Mouse (Mus musculus) neural tube, embryonic 11.5 days (tissue): Measurements from ENCODE around the gene Tpgs1. TPM values are rescaled to one million over a fixed set of nuclear protein-coding genes. Genes with fewer than 3 reads are reported as not detected.

Source experiments
- ATAC-seq: fragments of 200-750 bp; cut with Nextera tagmentation; 2 replicates; pipeline ENCODE4 v1.8.0; 2017; ENCODE audit warnings: moderate number of reproducible peaks, mild to moderate bottlenecking, moderate TSS enrichment, moderate library complexity; ENCODE audit not compliant: insufficient read depth, low FRiP score, low TSS enrichment
- DNase-seq: peaks from one replicate; pipeline ENCODE4 v3.0.0-alpha.2; 2015; ENCODE audit warnings: low spot score
- H3K27ac ChIP-seq: fragments of 300-500 bp; sonication (generic); 2 replicates; pipeline ENCODE4 v1.5.1; 2014; ENCODE audit warnings: low read depth, mild to moderate bottlenecking, low read length
- H3K27me3 ChIP-seq: fragments of 300-500 bp; sonication (generic); 2 replicates; pipeline ENCODE4 v1.6.1; 2014; ENCODE audit warnings: mild to moderate bottlenecking, low read length, mixed read lengths; ENCODE audit not compliant: control insufficient read depth, insufficient read depth
- H3K36me3 ChIP-seq: fragments of 300-500 bp; sonication (generic); 2 replicates; pipeline ENCODE4 v1.6.1; 2014; ENCODE audit warnings: mild to moderate bottlenecking, low read length, moderate library complexity, mixed read lengths; ENCODE audit not compliant: control insufficient read depth, insufficient read depth
- H3K4me1 ChIP-seq: fragments of 300-500 bp; sonication (generic); 2 replicates; pipeline ENCODE4 v1.6.1; 2014; ENCODE audit warnings: low read length, mixed read lengths; ENCODE audit not compliant: control insufficient read depth, insufficient read depth
- H3K4me2 ChIP-seq: fragments of 300-500 bp; sonication (generic); 2 replicates; pipeline ENCODE4 v1.6.1; 2014; ENCODE audit warnings: low read depth, mild to moderate bottlenecking, moderate library complexity
- H3K4me3 ChIP-seq: fragments of 300-500 bp; sonication (generic); 2 replicates; pipeline ENCODE4 v1.5.1; 2014; ENCODE audit warnings: low read depth, low read length
- H3K9ac ChIP-seq: fragments of 300-500 bp; sonication (generic); 2 replicates; pipeline ENCODE4 v1.6.1; 2014; ENCODE audit warnings: mild to moderate bottlenecking, low read length
- H3K9me3 ChIP-seq: fragments of 300-500 bp; sonication (generic); 2 replicates; pipeline ENCODE4 v1.6.1; 2016; ENCODE audit warnings: low read length; ENCODE audit not compliant: control insufficient read depth
- whole genome bisulfite sequencing: fragments of 180-500 bp; shearing (Covaris S2); extraction: QIAGEN DNeasy Blood & Tissue Kit; methylation state at CpG from one replicate; pipeline ENCODE4 v1.1.7; 2014; 5-methylcytosine and 5-hydroxymethylcytosine counted together
- polyA plus RNA-seq: library from polyadenylated mRNA; unstranded; fragments of >200 nt; fragmentation: Nextera tagmentation; extraction: Ambion mirVana; gene quantifications from 2 replicates; pipeline ENCODE4 v1.2.1, GENCODE M21; 2014

The Tpgs1 gene
- polyA plus RNA-seq, 1 experiment from 2014 or later = 71.2 TPM

DNA sequence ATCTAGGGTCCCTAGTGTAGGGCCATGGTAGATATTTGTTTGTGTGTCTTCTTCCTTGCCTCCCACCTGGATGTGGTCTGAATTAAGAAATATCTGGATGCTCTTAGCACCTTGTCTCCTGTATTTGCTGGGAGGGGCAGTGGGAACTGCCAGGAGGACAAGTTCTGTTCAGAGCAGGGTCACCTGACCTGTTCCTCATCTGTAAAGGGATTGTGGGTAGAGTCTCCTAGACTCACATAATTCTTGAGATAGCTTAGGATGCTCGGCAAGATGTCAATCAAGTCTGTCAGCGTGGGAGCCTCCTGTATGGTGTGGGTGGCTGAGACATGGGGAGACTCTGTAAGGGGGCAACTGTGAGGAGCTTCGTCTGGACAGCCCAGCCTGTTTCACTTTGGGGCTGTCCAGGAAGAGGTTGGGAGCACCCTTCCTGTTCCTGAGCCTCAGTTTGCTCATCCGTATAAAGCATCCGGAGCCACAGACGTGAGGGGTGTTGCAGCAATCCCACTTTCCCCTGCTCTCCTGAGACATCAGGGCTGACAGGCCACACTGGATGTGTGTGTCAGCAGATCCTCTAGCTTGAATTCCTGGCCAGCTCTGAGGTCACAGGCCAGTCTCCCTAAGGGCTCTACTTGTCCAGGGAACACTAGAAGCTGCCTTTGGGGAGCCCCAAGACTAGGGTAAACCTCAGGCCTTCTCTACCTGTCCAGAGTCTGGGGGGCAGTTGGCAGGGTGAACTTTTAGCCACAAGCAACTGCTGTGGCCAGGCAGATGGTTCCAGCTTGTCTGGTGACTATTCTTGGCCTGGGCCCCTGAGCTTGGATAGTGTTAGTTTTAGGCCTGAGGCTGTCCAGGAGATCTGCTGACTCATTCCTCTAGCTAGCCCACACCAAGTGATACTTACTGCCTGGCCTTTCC lies 14.8 kb downstream of the Tpgs1 start:
- peak overlapping the region; percentile 92; the same call in 1 of the 2 replicates for H3K4me3 ChIP-seq
- DNase-seq (no peak), ATAC-seq (no peak)
- H3K36me3 ChIP-seq = peaks cover 23% of the 10 kb centered on the region
- H3K27me3 ChIP-seq = no peaks in the 10 kb centered on the region
- no peak overlapping the region for H3K27ac ChIP-seq
- 90% methylated on average over 6 of the region's 6 CpGs for WGBS
- no peak overlapping the region; the same call in 1 of the 2 replicates for H3K9ac ChIP-seq
- peak overlapping the region; percentile 83; the same call in 1 of the 2 replicates for H3K4me2 ChIP-seq
- no peaks in the 10 kb centered on the region for H3K9me3 ChIP-seq
- peaks cover 17% of the 10 kb centered on the region for H3K4me1 ChIP-seq

DNA sequence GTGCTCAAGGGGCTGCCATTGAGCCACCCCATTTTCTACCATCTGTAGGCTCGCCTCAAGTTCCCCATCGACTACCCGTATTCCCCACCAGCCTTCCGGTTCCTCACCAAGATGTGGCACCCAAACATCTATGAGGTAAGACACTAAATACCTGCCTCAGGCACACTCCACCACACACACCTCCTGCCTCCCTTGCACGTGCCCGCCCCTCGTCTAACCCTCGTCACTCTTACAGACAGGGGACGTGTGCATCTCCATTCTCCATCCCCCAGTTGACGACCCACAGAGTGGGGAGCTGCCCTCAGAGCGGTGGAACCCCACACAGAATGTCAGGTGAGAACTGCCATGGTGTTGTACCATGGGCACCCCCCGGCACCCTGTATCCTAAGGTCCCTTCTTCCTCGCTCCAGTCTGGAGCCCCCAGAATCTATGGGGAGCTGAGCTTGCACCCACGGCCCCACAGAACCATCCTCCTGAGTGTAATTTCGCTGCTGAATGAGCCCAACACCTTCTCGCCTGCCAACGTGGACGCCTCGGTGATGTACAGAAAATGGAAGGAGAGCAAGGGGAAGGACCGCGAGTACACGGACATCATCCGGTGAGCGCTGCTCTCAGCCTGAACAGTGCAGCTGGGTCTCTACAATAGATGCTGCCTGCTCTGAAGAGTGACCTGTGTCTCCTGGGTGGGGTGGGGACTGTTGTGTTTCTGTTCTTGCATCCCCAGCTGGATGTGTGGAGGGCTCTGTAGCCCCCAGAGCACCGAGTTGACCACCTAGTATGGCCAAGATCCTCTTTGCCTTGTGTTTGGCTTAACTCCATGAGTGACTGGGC lies 15.8 kb downstream of the Tpgs1 start:
- Histone ChIP-seq H3K4me2 (no peak overlapping the region), H3K4me1 (peaks cover 17% of the 10 kb centered on the region), H3K27ac (no peak overlapping the region), H3K9ac (no peak overlapping the region), H3K9me3 (no peaks in the 10 kb centered on the region), H3K36me3 (peaks cover 25% of the 10 kb centered on the region), H3K4me3 (no peak overlapping the region), H3K27me3 (no peaks in the 10 kb centered on the region)
- 93% methylated on average over 25 of the region's 25 CpGs for WGBS
- no peak for ATAC-seq
- DNase-seq = no peak

DNA sequence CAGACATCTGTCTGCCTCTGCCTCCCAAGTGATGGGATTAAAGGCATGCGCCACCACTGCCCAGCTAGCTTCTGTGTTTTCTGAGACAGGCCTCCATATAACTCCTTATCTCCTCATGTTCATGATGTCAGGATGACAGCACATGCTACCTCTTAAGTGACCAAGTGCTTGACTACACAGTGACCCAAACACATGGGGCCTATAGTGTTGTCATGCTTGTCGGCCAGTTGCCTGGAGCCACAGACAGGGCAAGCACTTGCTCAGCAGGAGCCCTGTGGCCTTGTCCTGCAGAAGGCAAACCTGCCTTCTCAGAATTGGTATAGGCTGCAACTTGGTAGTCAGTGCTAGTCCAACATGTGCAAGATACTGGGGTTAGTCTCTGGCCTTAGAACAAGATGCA lies 17.1 kb downstream of the Tpgs1 start:
- H3K9me3 ChIP-seq = no peaks in the 10 kb centered on the region
- no peaks in the 10 kb centered on the region for H3K27me3 ChIP-seq
- H3K4me3 ChIP-seq = no peak overlapping the region
- no peak overlapping the region for H3K27ac ChIP-seq
- H3K9ac ChIP-seq = no peak overlapping the region
- DNase-seq = no peak
- WGBS = 92% methylated on average over 2 of the region's 2 CpGs
- H3K36me3 ChIP-seq = peaks cover 25% of the 10 kb centered on the region
- peaks cover 12% of the 10 kb centered on the region for H3K4me1 ChIP-seq
- no peak overlapping the region for H3K4me2 ChIP-seq
- ATAC-seq = no peak

- Histone ChIP-seq H3K4me3 (0 out of 2 replicates have a peak overlapping the region, but pooled peaks have one; percentile 2), H3K9ac (no peak overlapping the region), H3K27ac (no peak overlapping the region), H3K9me3 (no peaks in the 10 kb centered on the region), H3K27me3 (no peaks in the 10 kb centered on the region), H3K4me1 (peaks cover 12% of the 10 kb centered on the region; the same call in 1 of the 2 replicates), H3K4me2 (no peak overlapping the region), H3K36me3 (peaks cover 25% of the 10 kb centered on the region)
- DNase-seq = no peak
- no peak for ATAC-seq
- 91% methylated on average over 1 of the region's 1 CpGs for WGBS
These were observed 17.5 kb downstream of the Tpgs1 start for GRCm38 (mm10) chr10:79686691-79687090.

DNA sequence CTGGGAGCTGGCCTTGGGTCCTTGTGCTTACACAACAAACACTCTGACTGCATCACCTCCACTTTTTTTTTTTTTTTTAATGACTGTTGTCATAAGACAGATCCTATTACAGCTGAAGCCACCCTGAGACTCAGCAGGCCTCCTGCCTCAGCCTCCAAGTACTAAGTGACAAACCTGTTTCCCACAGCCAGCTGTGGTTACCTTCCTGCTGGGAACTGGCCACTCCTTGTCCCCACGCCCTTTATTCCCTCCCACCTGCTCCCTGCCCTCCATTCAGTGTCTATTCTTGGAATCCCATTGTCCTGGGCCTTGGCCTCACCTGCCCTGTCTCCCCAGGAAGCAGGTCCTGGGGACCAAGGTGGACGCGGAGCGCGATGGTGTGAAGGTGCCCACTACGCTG lies 18.3 kb downstream of the Tpgs1 start:
- ATAC-seq (no peak), DNase-seq (no peak)
- no peak overlapping the region for H3K9ac ChIP-seq
- 98% methylated on average over 6 of the region's 6 CpGs for WGBS
- no peak overlapping the region for H3K27ac ChIP-seq
- peaks cover 25% of the 10 kb centered on the region for H3K36me3 ChIP-seq
- no peak overlapping the region for H3K4me3 ChIP-seq
- peaks cover 12% of the 10 kb centered on the region; the same call in 1 of the 2 replicates for H3K4me1 ChIP-seq
- H3K4me2 ChIP-seq = no peak overlapping the region
- no peaks in the 10 kb centered on the region for H3K27me3 ChIP-seq
- no peaks in the 10 kb centered on the region for H3K9me3 ChIP-seq

DNA sequence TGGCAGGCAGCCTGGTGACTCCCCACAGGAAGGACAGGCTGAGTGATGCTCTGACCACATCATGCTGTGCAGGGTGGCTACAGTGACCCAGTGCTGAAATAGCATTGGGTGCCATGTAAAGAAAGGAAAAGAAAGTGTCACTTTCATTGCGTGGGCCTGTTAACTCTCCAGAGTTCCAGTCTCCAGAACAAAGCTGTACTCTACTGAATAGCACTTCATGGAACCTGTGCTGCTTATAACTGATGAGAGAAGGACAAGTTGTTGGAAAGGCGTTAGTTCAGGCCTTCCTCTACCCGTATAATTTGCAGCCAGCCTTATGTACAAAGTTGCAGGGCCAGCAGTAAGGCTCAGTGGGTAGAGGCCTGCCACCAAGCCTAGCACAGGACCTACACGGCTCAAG lies 19.6 kb downstream of the Tpgs1 start, which contains the start of gene Gzmm:
TSS of gene Gzmm (plus strand) at position 301 of the 400 bp plus-strand sequence.
- 81% methylated on average over 4 of the region's 4 CpGs for WGBS
- H3K4me1 ChIP-seq = peaks cover 4% of the 10 kb centered on the region; the same call in 1 of the 2 replicates
- no peak within 1 kb of the TSS for H3K9ac ChIP-seq
- H3K9me3 ChIP-seq = no peaks in the 10 kb centered on the region
- H3K27me3 ChIP-seq = no peaks in the 10 kb centered on the region
- H3K27ac ChIP-seq = no peak within 1 kb of the TSS
- DNase-seq = no peak
- peaks cover 25% of the 10 kb centered on the region for H3K36me3 ChIP-seq
- H3K4me2 ChIP-seq = no peak within 1 kb of the TSS
- no peak for ATAC-seq
- no peak within 1 kb of the TSS for H3K4me3 ChIP-seq

GRCm38 (mm10) chr10:79689178-79689577 lies 20.0 kb downstream of the Tpgs1 start:
- no peak overlapping the region for H3K9ac ChIP-seq
- ATAC-seq (no peak), DNase-seq (no peak)
- H3K36me3 ChIP-seq = peaks cover 25% of the 10 kb centered on the region
- no peak overlapping the region for H3K27ac ChIP-seq
- H3K4me1 ChIP-seq = 0 out of 2 replicates have a peak, but pooled peaks cover 1% of the 10 kb centered on the region
- H3K27me3 ChIP-seq = no peaks in the 10 kb centered on the region
- H3K4me3 ChIP-seq = no peak overlapping the region
- WGBS = 86% methylated on average over 3 of the region's 3 CpGs
- H3K4me2 ChIP-seq = no peak overlapping the region
- H3K9me3 ChIP-seq = no peaks in the 10 kb centered on the region

GRCm38 (mm10) chr10:79691986-79692548 lies 22.9 kb downstream of the Tpgs1 start:
- no peak for ATAC-seq
- Histone ChIP-seq H3K27me3 (no peaks in the 10 kb centered on the region), H3K9ac (no peak overlapping the region), H3K4me1 (no peaks in the 10 kb centered on the region), H3K9me3 (no peaks in the 10 kb centered on the region), H3K4me2 (no peak overlapping the region), H3K27ac (no peak overlapping the region), H3K36me3 (peaks cover 10% of the 10 kb centered on the region), H3K4me3 (no peak overlapping the region)
- WGBS = 94% methylated on average over 2 of the region's 2 CpGs
- DNase-seq = no peak
